In genomic region chr14:103498199-103498598, GRCm38 (mm10) we compare ENCODE assay signal across 25 mouse cellular contexts. TPM values are rescaled to one million over a fixed set of nuclear protein-coding genes. Genes with fewer than 3 reads are reported as not detected.
"Had no signal": no experiment of that assay in that cellular context is flagged by ENCODE, and none has a peak within 500 bp of the region (broad histone marks: within the 10 kb centered on the region; RNA-seq: fewer than 3 reads in every experiment).

No protein-coding gene starts in this region.

- H3K9ac ChIP-seq: heart, embryonic 12.5 days; hindbrain, embryonic 12.5 days; hindbrain, embryonic 14.5 days; intestine, embryonic 15.5 days; limb, embryonic 12.5 days had no signal

- H3K27me3 ChIP-seq: heart, embryonic 12.5 days; hindbrain, embryonic 12.5 days; intestine, embryonic 15.5 days; limb, embryonic 12.5 days had no signal

- ATAC-seq: hindbrain, embryonic 16.5 days; inflammation-experienced regulatory T-cells, adult 6 months; intestine, embryonic 15.5 days; intestine, postnatal 0 days had no signal

- H3K4me2 ChIP-seq: heart, embryonic 12.5 days; hindbrain, embryonic 12.5 days; hindbrain, embryonic 14.5 days; intestine, embryonic 15.5 days; limb, embryonic 12.5 days had no signal

- H3K27ac ChIP-seq: gastrocnemius, adult 2 months; heart, embryonic 10.5 days; hindbrain, embryonic 10.5 days; hindbrain, embryonic 12.5 days; hindbrain, embryonic 14.5 days; intestine, embryonic 15.5 days; layer of hippocampus, adult 2 months; left cerebral cortex, adult 2 months; limb, embryonic 10.5 days; limb, embryonic 12.5 days had no signal

- H3K9me3 ChIP-seq: heart, embryonic 10.5 days; hindbrain, embryonic 12.5 days; intestine, embryonic 15.5 days; limb, embryonic 10.5 days had no signal

- H3K4me3 ChIP-seq: gastrocnemius, adult 2 months; heart, embryonic 10.5 days; heart, embryonic 12.5 days; hindbrain, embryonic 10.5 days; hindbrain, embryonic 12.5 days; intestine, embryonic 15.5 days; layer of hippocampus, adult 2 months; left cerebral cortex, adult 2 months; limb, embryonic 10.5 days; limb, embryonic 12.5 days had no signal

- H3K36me3 ChIP-seq: heart, embryonic 10.5 days; heart, embryonic 12.5 days; hindbrain, embryonic 10.5 days; hindbrain, embryonic 12.5 days; intestine, embryonic 15.5 days; limb, embryonic 10.5 days; limb, embryonic 12.5 days had no signal

- DNase-seq: gastrocnemius, adult 2 months; gastrocnemius, postnatal 10 days; gastrocnemius, postnatal 25 days; heart, adult 18-20 months; heart, postnatal 10 days; heart, postnatal 4 days; kidney, adult 18-20 months; kidney, adult 8-10 months; kidney, postnatal 10 days; kidney, postnatal 25 days; kidney, postnatal 4 days had no signal

- H3K4me1 ChIP-seq: heart, embryonic 10.5 days; intestine, embryonic 15.5 days had no signal

RNA-seq across cellular contexts. Expression of gene Scel, which starts 14.9 kb away (rescaled TPM):
- total RNA-seq: granulocyte monocyte progenitor cell, adult 5-6 weeks had no signal
